Mouse (Mus musculus) layer of hippocampus, postnatal 25 days (tissue): Measurements from ENCODE around the gene Dennd6a. TPM values are rescaled to one million over a fixed set of nuclear protein-coding genes. Genes with fewer than 3 reads are reported as not detected.

Source experiments
- DNase-seq, 2 experiments: peaks; one replicate each; pipeline ENCODE4 v3.0.0; 2022; ENCODE audit warnings: mixed read lengths in 2 of 2, low spot score in 1 of 2; ENCODE audit errors: extremely low spot score in 1 of 2
- microRNA-seq, 2 experiments: library from miRNA; unstranded; fragments of <30 nt; microRNA quantifications; one replicate each; pipeline ENCODE4 v1.2.0; 2021
- total RNA-seq, 2 experiments: library from RNA; stranded (reverse); gene quantifications; 2 replicates each; pipeline ENCODE4 v1.2.3; 2021

Gene Dennd6a
- total RNA-seq, 2 experiments from 2014 or later, result 26.7 to 27.4 TPM

DNA sequence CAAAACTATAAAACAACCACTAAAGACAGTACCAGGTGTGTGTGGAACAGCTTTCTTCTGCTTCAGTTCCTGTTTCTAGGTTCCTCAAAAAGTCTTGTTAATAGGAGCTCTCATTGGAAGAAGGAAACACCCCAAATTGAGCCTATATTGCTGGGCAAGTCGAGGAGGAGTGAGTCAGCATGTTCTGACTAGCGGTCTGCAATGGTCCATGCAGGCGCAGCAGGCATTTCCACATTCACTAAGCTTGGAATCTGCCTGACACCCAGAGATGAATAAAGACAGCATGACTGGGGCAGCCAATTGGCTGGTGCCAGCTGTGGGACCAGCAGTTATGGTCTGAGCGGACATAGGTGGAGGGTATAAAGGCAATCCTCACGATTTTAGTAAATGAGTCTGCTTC is 102.1 kb downstream of the Dennd6a start:
- no peak for DNase-seq

Small RNAs within 50 kb of the gene (microRNA-seq; reads per million reads assigned to microRNA genes)
- 1.5 to 1.6 reads per million in 2 experiments for gene Mir7672

Other genes starting within 250 kb of the Dennd6a start
- 100 to 1,000 TPM in 1 of 2 experiments, 10 to 100 TPM in 1; 97.5 to 102 TPM for gene Slmap, start 38.9 kb upstream of the Dennd6a start, total RNA-seq
- gene Arf4, start 64.2 kb downstream of the Dennd6a start, total RNA-seq, result 100 to 1,000 TPM; 118 to 130 TPM
- 1 to 10 TPM; 7.6 to 8.0 TPM for gene Pde12, start 96.0 kb downstream of the Dennd6a start, total RNA-seq
- under 1 TPM; 0.12 to 0.31 TPM for gene Dnah12, start 119.4 kb downstream of the Dennd6a start, total RNA-seq